Mouse (Mus musculus) embryonic facial prominence, embryonic 13.5 days (tissue): ENCODE measurements around the gene Cxcr1. TPM values are rescaled to one million over a fixed set of nuclear protein-coding genes. Genes with fewer than 3 reads are reported as not detected.

Source experiments
- ATAC-seq: fragments of 200-750 bp; cut with Nextera tagmentation; 2 replicates; pipeline ENCODE4 v1.8.0; 2017; ENCODE audit warnings: low read depth; ENCODE audit not compliant: insufficient number of reproducible peaks, insufficient read depth, low FRiP score, low TSS enrichment
- H3K27ac ChIP-seq: fragments of 300-500 bp; sonication (generic); 2 replicates; pipeline ENCODE4 v1.5.1; 2015; ENCODE audit warnings: moderate library complexity, mild to moderate bottlenecking, inconsistent platforms
- H3K27me3 ChIP-seq: fragments of 300-500 bp; sonication (generic); 2 replicates; pipeline ENCODE4 v1.6.1; 2015; ENCODE audit warnings: mild to moderate bottlenecking, inconsistent platforms
- H3K36me3 ChIP-seq: fragments of 300-500 bp; sonication (generic); 2 replicates; pipeline ENCODE4 v1.6.1; 2015; ENCODE audit warnings: mild to moderate bottlenecking, inconsistent platforms
- H3K4me1 ChIP-seq: fragments of 300-500 bp; sonication (generic); 2 replicates; pipeline ENCODE4 v1.6.1; 2015; ENCODE audit warnings: inconsistent platforms
- H3K4me2 ChIP-seq: fragments of 300-500 bp; sonication (generic); 2 replicates; pipeline ENCODE4 v1.6.1; 2015; ENCODE audit warnings: moderate library complexity, mild to moderate bottlenecking, inconsistent platforms
- H3K4me3 ChIP-seq: fragments of 300-500 bp; sonication (generic); 2 replicates; pipeline ENCODE4 v1.5.1; 2015; ENCODE audit warnings: mild to moderate bottlenecking, inconsistent platforms
- H3K9ac ChIP-seq: fragments of 300-500 bp; sonication (generic); 2 replicates; pipeline ENCODE4 v1.6.1; 2015; ENCODE audit warnings: mild to moderate bottlenecking, inconsistent platforms
- H3K9me3 ChIP-seq: fragments of 300-500 bp; sonication (generic); 2 replicates; pipeline ENCODE4 v1.6.1; 2016; ENCODE audit warnings: inconsistent platforms
- WGBS: fragments of 180-500 bp; shearing (Covaris S2); methylation state at CpG from one replicate; pipeline ENCODE4 v1.1.7; 2015; ENCODE audit warnings: mixed read lengths; 5-methylcytosine and 5-hydroxymethylcytosine counted together
- polyA plus RNA-seq: library from polyadenylated mRNA; unstranded; fragments of >200 nt; fragmentation: Nextera tagmentation; extraction: Ambion mirVana; gene quantifications from 2 replicates; pipeline ENCODE4 v1.2.1, GENCODE M21; 2015

Gene Cxcr1
- polyA plus RNA-seq, 1 experiment from 2014 or later, result not detected

DNA sequence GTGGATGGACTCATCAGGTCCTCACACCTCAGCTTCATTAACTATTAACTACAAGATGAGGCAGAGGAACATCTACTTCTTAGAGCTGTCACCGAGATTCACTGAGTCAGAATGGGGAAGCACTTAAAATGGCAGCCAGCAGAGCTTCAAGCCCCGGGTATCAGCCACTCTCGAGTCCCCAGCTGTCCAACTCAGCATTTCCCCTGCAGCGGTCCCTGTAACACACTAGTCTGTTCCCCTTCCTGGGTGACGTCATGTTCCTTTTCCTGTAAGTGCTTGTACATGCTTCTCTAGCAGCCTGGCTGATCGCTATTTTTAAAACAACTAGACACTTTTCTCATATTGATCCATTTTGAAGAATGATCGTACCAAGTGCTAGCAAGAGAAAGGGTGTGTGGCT is 32.9 kb upstream of the Cxcr1 start:
- H3K36me3 ChIP-seq, result no peaks in the 10 kb centered on the region
- no peak overlapping the region for H3K9ac ChIP-seq
- 79% methylated on average over 7 of the region's 7 CpGs for WGBS
- H3K27ac ChIP-seq, result no peak overlapping the region
- no peaks in the 10 kb centered on the region for H3K27me3 ChIP-seq
- no peak for ATAC-seq
- no peak overlapping the region for H3K4me3 ChIP-seq
- no peaks in the 10 kb centered on the region for H3K4me1 ChIP-seq
- no peaks in the 10 kb centered on the region for H3K9me3 ChIP-seq
- no peak overlapping the region for H3K4me2 ChIP-seq

DNA sequence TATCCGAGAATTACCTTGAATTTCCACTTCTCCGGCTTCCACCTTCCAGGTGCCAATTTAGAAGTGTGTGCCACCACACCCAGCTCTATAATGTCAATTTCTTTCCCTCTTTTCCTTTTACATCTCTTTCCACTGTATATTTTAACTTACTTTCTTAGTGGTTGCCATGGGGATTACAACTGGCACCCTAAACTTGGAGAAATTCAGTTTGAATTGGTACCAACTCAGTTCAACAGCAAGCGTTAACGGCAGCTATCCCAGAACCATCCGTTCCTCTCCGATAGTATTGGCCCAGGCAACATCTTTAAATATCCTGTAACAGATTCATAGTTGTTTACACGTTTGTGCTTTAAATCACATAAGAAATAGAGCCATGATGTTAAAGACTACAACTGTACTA is 25.5 kb upstream of the Cxcr1 start:
- 85% methylated on average over 7 of the region's 7 CpGs for WGBS
- no peak overlapping the region for H3K9ac ChIP-seq
- H3K4me2 ChIP-seq, result no peak overlapping the region
- no peak for ATAC-seq
- no peaks in the 10 kb centered on the region for H3K27me3 ChIP-seq
- no peaks in the 10 kb centered on the region for H3K36me3 ChIP-seq
- H3K4me3 ChIP-seq, result no peak overlapping the region
- H3K27ac ChIP-seq, result no peak overlapping the region
- no peaks in the 10 kb centered on the region for H3K4me1 ChIP-seq
- H3K9me3 ChIP-seq, result no peaks in the 10 kb centered on the region

DNA sequence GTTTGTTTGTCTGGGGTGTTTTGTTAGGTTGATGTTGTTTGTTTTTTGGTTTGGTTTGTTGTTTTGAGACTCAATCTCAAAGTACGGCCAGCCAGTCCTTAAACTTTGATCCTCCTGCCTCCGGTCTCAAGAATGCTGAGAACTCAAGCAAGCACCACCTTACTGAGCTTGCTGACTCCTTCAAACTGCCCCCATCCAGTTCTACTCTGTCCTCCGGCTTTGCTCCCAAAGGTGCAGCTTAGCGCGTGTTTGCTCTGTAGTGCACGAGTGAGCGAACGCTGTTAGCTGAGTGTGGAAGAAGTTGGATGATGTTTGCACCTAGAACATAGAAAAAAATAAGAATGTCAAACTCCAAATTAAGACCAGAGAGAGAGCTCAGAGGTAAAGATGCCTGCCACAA is 14.5 kb upstream of the Cxcr1 start:
- H3K27ac ChIP-seq, result no peak overlapping the region
- WGBS, result 89% methylated on average over 8 of the region's 8 CpGs

DNA sequence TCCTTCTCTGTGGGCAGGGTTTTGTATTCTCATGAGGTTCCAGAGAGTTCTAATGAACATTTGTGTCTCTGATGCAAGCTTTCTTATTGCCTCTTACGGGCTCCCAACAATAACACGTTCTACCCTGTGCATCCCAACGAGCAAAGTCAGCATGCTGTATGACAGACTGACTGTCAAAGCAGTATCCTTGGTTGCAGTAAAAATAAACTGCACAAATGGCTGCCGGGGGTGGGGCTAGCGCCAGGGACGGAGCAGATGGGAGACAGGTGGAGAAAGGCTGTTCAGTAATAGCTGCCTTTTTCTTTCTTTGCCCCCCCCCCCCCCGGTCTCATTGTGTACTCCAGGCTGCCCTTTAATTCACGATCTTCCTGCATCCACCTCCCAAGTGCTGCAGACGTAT is 13.5 kb upstream of the Cxcr1 start:
- 69% methylated on average over 9 of the region's 9 CpGs for WGBS
- H3K36me3 ChIP-seq, result no peaks in the 10 kb centered on the region
- no peaks in the 10 kb centered on the region for H3K27me3 ChIP-seq

More for the DNA sequence above, 14.5 kb upstream of the Cxcr1 start:
- H3K4me1 ChIP-seq, result no peaks in the 10 kb centered on the region
- H3K27me3 ChIP-seq, result no peaks in the 10 kb centered on the region
- no peak overlapping the region for H3K4me3 ChIP-seq
- H3K36me3 ChIP-seq, result no peaks in the 10 kb centered on the region
- H3K4me2 ChIP-seq, result no peak overlapping the region
- H3K9me3 ChIP-seq, result no peaks in the 10 kb centered on the region
- no peak overlapping the region for H3K9ac ChIP-seq
- no peak for ATAC-seq

DNA sequence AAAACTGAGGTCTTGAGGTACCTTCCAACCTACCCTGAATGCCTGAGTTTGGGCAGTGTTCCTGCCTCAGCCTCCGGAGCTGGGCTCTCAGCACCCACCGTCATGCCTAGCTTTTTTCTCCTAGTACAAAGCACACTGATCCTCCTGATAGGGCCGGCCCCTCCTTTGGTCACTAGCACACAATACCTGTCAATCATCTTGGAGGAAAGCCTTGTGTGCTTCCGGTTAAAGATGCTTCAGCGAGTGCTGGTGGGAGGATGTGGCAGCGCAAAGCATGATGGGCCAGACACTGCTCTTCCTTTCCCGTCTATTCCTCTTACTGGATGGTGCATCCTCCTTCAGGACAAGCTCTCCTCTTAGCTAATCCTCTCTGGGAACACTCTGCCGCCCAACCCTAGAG is 12.2 kb upstream of the Cxcr1 start:
- Histone ChIP-seq H3K27ac (no peak overlapping the region), H3K36me3 (no peaks in the 10 kb centered on the region), H3K4me2 (no peak overlapping the region), H3K9ac (no peak overlapping the region), H3K4me3 (no peak overlapping the region), H3K4me1 (no peaks in the 10 kb centered on the region), H3K9me3 (no peaks in the 10 kb centered on the region), H3K27me3 (no peaks in the 10 kb centered on the region)
- WGBS, result 73% methylated on average over 8 of the region's 8 CpGs
- no peak for ATAC-seq

More for the DNA sequence above, 13.5 kb upstream of the Cxcr1 start:
- no peak overlapping the region for H3K27ac ChIP-seq
- ATAC-seq, result no peak
- H3K4me1 ChIP-seq, result no peaks in the 10 kb centered on the region
- H3K9ac ChIP-seq, result no peak overlapping the region
- H3K4me3 ChIP-seq, result no peak overlapping the region
- H3K4me2 ChIP-seq, result no peak overlapping the region
- no peaks in the 10 kb centered on the region for H3K9me3 ChIP-seq

DNA sequence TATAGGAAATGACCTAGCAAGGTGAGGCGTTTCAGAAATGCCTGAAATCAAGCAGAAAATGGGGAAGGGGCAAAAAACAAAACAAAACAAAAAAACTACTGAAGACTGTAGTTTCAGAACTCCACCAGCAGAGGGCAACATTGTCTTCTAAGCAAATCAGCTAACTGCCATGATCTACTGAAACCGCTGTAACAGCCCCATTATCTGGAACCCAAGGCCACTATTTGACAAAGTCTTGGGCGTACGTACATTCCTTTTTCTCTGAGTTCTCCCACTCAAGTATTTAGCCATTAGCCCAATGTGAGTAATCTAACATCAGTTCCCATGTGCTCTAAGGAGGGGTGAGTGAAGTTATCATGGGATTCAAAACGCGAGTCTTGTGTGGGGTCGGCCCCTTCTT is 11.4 kb upstream of the Cxcr1 start:
- H3K36me3 ChIP-seq, result no peaks in the 10 kb centered on the region
- H3K27ac ChIP-seq, result no peak overlapping the region
- no peak overlapping the region for H3K4me3 ChIP-seq
- no peak overlapping the region for H3K9ac ChIP-seq
- ATAC-seq, result no peak
- H3K9me3 ChIP-seq, result no peaks in the 10 kb centered on the region
- H3K4me1 ChIP-seq, result peaks cover 4% of the 10 kb centered on the region; the same call in 1 of the 2 replicates
- H3K4me2 ChIP-seq, result no peak overlapping the region
- H3K27me3 ChIP-seq, result no peaks in the 10 kb centered on the region
- WGBS, result 61% methylated on average over 7 of the region's 7 CpGs

DNA sequence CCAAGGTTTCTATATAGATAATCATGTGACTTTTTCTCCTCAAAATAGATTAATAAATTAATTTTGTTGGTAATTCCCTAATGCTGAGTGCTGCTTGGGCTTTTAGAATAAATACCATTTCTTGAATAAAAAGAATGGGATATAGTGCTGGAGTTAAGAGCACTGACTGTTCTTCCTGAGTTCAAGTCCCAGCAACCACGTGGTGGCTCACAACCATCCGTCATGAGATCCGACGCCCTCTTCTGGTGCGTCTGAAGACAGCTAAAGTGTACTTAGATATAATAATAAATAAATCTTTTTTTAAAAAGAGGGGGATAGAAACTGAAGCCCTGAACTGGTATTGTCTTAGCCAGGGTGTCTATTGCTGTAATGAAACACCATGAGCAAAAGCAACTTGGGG is 9.0 kb upstream of the Cxcr1 start:
- no peak overlapping the region for H3K27ac ChIP-seq
- H3K4me2 ChIP-seq, result no peak overlapping the region
- H3K36me3 ChIP-seq, result no peaks in the 10 kb centered on the region
- H3K4me3 ChIP-seq, result no peak overlapping the region
- 63% methylated on average over 5 of the region's 5 CpGs for WGBS
- H3K9me3 ChIP-seq, result no peaks in the 10 kb centered on the region
- no peak for ATAC-seq
- no peaks in the 10 kb centered on the region for H3K27me3 ChIP-seq
- H3K9ac ChIP-seq, result no peak overlapping the region
- H3K4me1 ChIP-seq, result peaks cover 13% of the 10 kb centered on the region; the same call in 1 of the 2 replicates

DNA sequence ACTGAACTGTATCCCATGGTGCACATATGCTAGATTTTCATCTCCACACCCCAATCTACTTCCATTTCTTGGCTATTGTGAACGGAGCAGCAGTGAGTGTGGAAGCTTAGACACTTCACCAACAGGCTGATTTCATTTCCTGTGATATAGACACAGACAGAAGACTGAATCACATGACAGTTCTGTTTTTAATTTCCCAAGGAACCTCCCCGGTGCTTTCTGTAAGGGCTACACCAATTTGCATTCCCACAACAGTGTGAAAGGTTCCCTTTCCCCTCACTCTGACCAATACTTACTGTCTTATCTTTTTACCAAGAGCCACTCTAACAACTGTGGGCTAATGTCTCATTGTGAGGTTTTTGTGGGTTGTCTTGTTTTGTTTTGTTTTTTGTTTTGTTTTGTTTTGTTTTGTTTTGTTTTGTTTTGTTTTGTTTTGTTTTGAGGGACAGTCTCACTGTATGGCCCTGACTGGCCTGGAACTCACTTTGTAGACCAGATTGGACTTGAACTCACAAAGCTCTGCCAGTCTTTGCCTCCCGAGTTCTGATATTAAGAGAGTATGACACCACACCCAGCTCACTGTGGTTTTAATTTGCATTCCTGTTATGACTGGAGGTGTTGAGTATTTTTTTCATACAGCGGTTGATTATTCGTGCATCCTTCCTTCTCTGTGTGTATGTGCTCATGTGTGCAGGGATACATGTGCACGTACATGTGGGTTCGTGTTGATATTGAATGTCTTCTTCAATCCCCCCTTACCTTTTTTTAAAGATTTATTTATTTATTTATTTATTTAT is 6.8 kb upstream of the Cxcr1 start:
- no peak for ATAC-seq
- WGBS, result 67% methylated on average over 7 of the region's 7 CpGs
- Histone ChIP-seq H3K4me1 (peaks cover 13% of the 10 kb centered on the region; the same call in 1 of the 2 replicates), H3K36me3 (no peaks in the 10 kb centered on the region), H3K4me3 (no peak overlapping the region), H3K9ac (no peak overlapping the region), H3K27me3 (no peaks in the 10 kb centered on the region), H3K27ac (no peak overlapping the region), H3K9me3 (no peaks in the 10 kb centered on the region), H3K4me2 (no peak overlapping the region)

DNA sequence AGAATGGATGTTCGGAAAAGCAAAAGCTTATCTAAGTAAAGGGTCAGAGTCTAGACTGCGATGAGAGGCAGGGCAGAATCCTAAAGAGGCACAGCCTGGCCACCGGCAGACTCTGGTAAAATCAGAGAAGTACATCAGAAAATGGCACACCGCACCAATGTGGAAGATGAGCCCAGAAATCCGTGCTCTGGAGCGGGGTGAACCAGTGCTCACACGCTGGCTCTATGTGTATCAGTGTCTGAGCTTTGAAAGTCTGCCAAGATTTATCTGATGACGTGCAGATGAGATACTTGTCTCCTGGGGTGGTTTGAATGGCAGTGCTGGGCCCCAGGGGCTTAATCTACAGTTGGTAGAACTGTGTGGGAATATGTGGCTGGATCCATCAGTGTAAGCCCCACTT is 4.6 kb upstream of the Cxcr1 start:
- H3K4me3 ChIP-seq, result no peak overlapping the region
- no peak overlapping the region for H3K9ac ChIP-seq
- no peak overlapping the region for H3K4me2 ChIP-seq
- no peak for ATAC-seq
- H3K27me3 ChIP-seq, result no peaks in the 10 kb centered on the region
- WGBS, result 69% methylated on average over 8 of the region's 8 CpGs
- H3K36me3 ChIP-seq, result no peaks in the 10 kb centered on the region
- H3K27ac ChIP-seq, result no peak overlapping the region
- H3K9me3 ChIP-seq, result no peaks in the 10 kb centered on the region
- H3K4me1 ChIP-seq, result peaks cover 17% of the 10 kb centered on the region

DNA sequence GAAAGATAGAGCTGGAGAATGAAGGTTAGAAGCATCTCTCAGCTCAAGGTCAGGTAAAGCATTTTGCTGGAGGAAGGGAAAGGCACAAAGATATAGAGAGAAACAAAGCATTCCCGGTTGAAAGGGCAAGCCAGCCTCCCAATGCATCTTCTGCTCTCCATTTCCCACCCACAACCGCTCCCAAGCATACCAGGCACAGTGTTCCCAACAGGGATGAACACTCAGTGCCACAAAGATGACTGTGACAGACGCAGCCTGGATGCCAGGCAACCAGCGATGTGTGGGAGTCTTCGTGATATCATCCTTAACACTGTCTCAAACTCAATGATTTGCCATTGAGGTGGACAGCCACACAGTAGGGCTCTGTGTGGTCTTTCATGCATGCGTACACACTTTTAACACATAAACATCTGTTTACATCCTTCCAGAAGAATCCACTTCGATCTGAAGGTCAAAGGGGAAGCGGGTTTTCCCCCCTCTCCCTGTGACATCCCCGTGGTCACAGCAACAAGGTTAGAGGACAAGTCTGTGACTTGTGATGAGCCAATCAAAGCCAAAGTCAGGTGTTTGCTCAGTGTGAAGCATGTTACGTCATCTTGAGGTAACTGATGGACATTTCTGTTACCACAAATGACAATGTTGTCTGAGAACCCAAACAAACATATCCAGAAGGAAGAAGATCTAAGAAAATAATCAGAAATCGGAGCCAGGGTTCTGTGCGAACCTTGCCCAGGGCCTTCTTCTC is 3.5 kb upstream of the Cxcr1 start:
- Histone ChIP-seq H3K27ac (no peak overlapping the region), H3K9ac (no peak overlapping the region), H3K4me2 (no peak overlapping the region), H3K9me3 (no peaks in the 10 kb centered on the region), H3K27me3 (no peaks in the 10 kb centered on the region), H3K4me1 (peaks cover 17% of the 10 kb centered on the region), H3K4me3 (no peak overlapping the region), H3K36me3 (no peaks in the 10 kb centered on the region)
- WGBS, result 81% methylated on average over 12 of the region's 12 CpGs
- ATAC-seq, result no peak

DNA sequence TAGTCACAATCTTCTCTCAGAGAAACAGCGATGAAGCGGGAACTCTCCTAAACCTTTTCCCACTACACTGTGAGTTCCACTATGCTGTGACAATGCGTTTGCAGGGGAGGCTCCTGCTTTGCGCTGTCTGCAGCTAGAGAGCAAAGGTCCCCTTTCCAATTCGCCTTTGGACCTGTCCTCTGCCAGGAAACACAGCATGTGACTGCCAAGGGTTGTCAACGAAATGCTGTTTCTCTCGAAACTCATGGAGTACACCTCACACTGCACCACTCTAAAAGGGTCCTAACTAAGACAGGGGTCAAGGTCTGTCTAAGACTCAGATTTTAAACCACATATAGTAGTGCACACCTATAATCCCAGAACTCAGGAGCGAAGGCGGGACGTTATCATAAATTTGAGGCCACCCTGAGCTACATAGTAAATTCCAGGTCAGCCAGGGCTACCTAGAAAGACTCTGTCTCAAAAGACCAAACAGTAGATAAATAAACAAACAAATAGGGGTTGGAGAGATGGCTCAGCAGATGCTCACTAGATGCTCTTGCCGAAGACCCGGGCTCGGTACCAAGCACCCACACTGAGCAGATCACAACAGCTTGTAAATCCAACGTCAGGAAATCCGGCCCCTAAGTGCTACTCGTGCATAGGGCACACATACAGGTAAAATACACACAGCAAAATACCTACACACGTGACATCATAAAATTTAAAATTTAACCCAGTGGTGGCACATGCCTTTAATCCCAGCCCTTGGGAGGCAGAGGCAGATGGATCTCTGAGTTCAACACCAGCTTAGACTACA is 2.4 kb upstream of the Cxcr1 start:
- Histone ChIP-seq H3K27ac (no peak overlapping the region; the same call in 1 of the 2 replicates), H3K9me3 (no peaks in the 10 kb centered on the region), H3K4me2 (no peak overlapping the region), H3K4me3 (no peak overlapping the region), H3K27me3 (no peaks in the 10 kb centered on the region), H3K4me1 (peaks cover 17% of the 10 kb centered on the region), H3K9ac (0 out of 2 replicates have a peak overlapping the region, but pooled peaks have one; percentile 27), H3K36me3 (no peaks in the 10 kb centered on the region)
- WGBS, result 72% methylated on average over 17 of the region's 17 CpGs
- ATAC-seq, result no peak
